Mouse (Mus musculus): ENCODE data around the gene Nfic. TPM values are rescaled to one million over a fixed set of nuclear protein-coding genes. Genes with fewer than 3 reads are reported as not detected.

The Nfic gene
- polyA plus RNA-seq, 1 experiment, result 31.8 TPM

DNA sequence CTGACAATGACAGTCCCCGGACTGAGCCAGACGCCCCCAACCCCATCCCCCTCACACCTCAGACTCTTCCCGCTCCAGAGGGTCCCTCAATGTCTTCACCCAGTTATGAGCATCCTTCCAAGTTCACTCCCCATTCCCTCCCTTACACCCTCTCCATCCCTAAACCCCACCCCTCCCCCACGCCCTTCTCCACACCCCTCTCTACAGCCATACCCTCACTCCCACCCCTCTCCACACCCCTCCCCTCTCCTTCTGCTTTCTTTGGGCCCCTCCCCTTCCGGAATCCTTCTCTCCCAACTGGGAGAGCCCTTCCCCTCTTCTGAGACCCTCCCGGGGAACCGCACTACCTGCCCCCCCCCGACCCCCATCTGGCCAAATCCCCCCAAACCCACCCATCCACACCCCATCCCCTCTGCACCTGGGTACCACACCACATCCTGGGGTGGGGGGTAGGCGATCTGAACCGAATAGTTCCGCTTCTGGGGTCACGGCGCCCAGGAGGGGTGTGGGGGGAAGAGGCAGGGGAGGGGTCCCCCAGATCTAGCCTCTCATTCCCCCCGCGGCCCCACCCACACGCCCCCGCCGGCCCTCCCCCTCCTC is 17.1 kb upstream of the Nfic start:
- TF ChIP-seq CTCF (IDR thresholded peaks at IDR 0.05; ENCODE audit: low read depth, low read length) (no peak), POLR2A (IDR thresholded peaks at IDR 0.05; ENCODE audit: borderline replicate concordance, low read depth, low read length) (no peak)
- Histone ChIP-seq H3K27ac (ENCODE audit: insufficient read depth, low read depth, low read length) (no peak overlapping the region), H3K4me3 (ENCODE audit: insufficient read depth, low read length) (no peak overlapping the region), H3K4me1 (ENCODE audit: control insufficient read depth, insufficient read depth, low read length) (no peaks in the 10 kb centered on the region)

DNA sequence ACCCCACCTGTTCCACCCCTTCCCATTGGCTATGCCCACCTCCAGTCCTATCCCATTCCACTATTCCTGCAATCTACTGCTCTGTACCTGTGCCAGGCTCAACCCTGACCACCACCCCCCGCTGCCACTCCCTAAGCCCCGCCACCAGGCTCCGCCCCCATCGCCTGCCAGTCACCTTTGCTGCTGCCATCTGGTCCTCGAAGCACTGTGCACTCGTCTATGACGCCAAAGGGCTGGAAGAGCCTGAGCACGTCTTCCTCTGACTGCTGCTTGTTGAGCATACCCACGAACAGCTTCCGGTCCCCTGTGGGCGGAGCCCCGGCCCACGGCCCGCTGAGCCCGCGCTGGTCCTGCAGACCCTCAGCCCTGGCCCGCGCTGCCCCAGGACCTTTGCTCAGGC is 15.0 kb upstream of the Nfic start:
- no peak overlapping the region for H3K4me3 ChIP-seq (ENCODE audit: insufficient read depth, low read length)
- TF ChIP-seq CTCF (IDR thresholded peaks at IDR 0.05; ENCODE audit: low read depth, low read length) (no peak), POLR2A (IDR thresholded peaks at IDR 0.05; ENCODE audit: borderline replicate concordance, low read depth, low read length) (no peak)

DNA sequence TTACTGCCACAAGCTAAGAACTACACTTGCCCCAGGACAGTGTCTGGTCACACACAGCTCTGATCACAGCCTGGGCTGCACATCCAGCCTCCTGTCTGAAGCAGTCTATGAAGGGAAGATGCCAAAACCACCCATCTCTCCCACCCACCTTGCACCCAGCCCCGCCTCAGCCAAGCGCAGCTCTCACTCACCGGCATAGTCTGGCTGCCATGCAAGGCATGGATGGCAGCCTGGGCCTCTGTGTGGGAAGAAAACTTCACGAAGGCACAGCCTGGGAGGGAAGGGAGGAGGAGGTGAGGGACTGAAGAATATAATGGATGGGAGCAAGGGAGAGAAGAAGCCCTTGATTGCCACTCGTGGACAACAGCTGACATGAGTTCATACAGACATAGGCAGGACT is 13.8 kb upstream of the Nfic start:
- Histone ChIP-seq H3K27ac (ENCODE audit: insufficient read depth, low read depth, low read length) (no peak overlapping the region), H3K4me3 (ENCODE audit: insufficient read depth, low read length) (no peak overlapping the region), H3K4me1 (ENCODE audit: control insufficient read depth, insufficient read depth, low read length) (no peaks in the 10 kb centered on the region)
- TF ChIP-seq CTCF (IDR thresholded peaks at IDR 0.05; ENCODE audit: low read depth, low read length) (no peak), POLR2A (IDR thresholded peaks at IDR 0.05; ENCODE audit: borderline replicate concordance, low read depth, low read length) (no peak)

More for the DNA sequence above, 15.0 kb upstream of the Nfic start:
- no peaks in the 10 kb centered on the region for H3K4me1 ChIP-seq (ENCODE audit: control insufficient read depth, insufficient read depth, low read length)
- no peak overlapping the region for H3K27ac ChIP-seq (ENCODE audit: insufficient read depth, low read depth, low read length)

DNA sequence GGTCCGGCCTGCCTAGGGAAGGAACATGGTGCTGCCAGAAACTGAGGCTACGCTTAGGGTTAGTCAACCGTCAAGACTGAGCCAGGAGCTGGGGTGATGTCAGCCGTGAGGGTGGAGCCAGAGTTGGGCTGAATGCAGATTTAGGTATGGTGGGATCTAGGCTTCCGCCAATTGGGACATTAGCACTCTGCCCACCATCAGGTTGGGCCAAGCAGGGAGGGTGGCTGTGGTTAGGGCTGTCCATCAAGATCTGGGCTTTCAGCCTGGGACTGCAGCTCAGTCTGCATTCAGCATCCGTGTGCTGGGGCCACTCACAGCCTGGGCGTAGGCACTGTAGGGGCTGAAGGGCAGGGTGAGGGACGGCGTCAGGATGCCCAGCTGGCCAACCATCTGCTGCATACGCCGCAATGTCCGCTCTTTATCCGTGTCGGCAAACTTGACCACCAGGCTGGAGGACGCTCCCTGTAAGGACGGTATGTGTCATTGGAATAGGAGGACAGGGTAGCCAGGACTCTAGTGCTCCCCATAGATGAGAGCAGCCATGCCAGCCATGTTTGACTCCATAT is 12.3 kb upstream of the Nfic start:
- H3K27ac ChIP-seq (ENCODE audit: insufficient read depth, low read depth, low read length), result no peak overlapping the region
- H3K4me1 ChIP-seq (ENCODE audit: control insufficient read depth, insufficient read depth, low read length), result 0 out of 2 replicates have a peak, but pooled peaks cover 3% of the 10 kb centered on the region
- TF ChIP-seq POLR2A (IDR thresholded peaks at IDR 0.05; ENCODE audit: borderline replicate concordance, low read depth, low read length), result no peak
- H3K4me3 ChIP-seq (ENCODE audit: insufficient read depth, low read length), result no peak overlapping the region

DNA sequence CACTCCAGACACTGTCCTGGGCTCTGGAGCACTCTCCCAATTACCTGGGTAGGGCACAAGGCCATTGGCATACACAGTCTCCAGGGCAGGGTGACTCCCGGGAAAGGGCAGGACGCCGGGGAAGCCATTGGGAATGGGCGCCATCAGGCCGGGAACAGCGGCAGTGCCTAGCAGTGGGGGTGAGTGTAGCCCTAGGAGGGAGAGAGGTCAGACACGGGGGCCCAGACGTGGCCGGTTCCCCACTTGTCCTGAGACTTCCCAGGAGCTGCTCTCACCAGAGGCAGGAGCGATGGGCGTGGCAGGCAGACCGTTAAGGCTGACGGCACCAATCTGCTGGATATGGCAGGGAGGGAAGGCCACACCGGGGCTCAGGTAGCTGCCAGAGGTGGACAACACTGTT is 11.4 kb upstream of the Nfic start:
- Histone ChIP-seq H3K4me1 (ENCODE audit: control insufficient read depth, insufficient read depth, low read length) (0 out of 2 replicates have a peak, but pooled peaks cover 3% of the 10 kb centered on the region), H3K27ac (ENCODE audit: insufficient read depth, low read depth, low read length) (no peak overlapping the region), H3K4me3 (ENCODE audit: insufficient read depth, low read length) (no peak overlapping the region)
- TF ChIP-seq POLR2A (IDR thresholded peaks at IDR 0.05; ENCODE audit: borderline replicate concordance, low read depth, low read length) (no peak), CTCF (IDR thresholded peaks at IDR 0.05; ENCODE audit: low read depth, low read length) (no peak)

DNA sequence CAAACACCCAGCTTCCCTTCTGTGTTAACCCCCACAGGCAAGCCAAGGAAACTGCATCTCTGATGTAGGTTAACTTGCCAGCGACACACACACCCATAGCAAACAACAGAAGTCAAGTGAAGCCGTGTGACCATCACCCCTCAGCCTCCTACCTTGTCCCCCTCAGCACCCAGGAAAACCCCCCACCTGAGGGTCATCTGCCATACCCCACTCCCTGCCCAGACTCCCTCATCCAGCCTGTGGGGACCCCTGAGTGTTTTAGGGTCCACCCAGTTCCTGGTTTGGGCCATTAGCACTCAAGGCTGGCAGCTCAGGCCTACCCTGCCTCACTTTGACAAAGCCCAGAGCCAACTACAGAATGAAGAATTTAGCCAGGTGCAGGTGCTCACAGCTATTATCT is 10.6 kb upstream of the Nfic start:
- no peak for TF ChIP-seq POLR2A (IDR thresholded peaks at IDR 0.05; ENCODE audit: borderline replicate concordance, low read depth, low read length)
- no peak for TF ChIP-seq CTCF (IDR thresholded peaks at IDR 0.05; ENCODE audit: low read depth, low read length)
- no peak overlapping the region for H3K4me3 ChIP-seq (ENCODE audit: insufficient read depth, low read length)
- no peak overlapping the region for H3K27ac ChIP-seq (ENCODE audit: insufficient read depth, low read depth, low read length)
- H3K4me1 ChIP-seq (ENCODE audit: control insufficient read depth, insufficient read depth, low read length), result 0 out of 2 replicates have a peak, but pooled peaks cover 3% of the 10 kb centered on the region

DNA sequence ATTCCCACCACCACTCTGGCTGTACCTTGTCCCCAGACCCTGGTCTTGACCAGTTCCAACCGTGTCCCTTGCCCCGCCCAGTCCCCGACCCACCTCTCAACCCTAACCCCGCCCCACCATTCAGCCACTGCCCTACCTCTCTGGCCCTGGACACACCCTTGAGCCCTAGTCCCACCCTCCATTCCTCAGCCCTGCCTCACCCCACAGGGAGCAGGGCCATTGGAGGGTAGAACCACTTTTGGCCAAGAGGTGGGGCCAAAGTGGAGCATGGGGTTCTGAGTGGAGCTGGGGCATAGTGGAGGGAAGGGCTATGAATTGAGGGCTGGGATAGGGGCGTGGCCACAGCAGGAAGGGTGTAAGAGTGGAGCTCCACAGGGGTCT is 9.8 kb upstream of the Nfic start:
- H3K4me1 ChIP-seq (ENCODE audit: control insufficient read depth, insufficient read depth, low read length), result 0 out of 2 replicates have a peak, but pooled peaks cover 3% of the 10 kb centered on the region
- no peak overlapping the region for H3K4me3 ChIP-seq (ENCODE audit: insufficient read depth, low read length)
- no peak overlapping the region for H3K27ac ChIP-seq (ENCODE audit: insufficient read depth, low read depth, low read length)
- TF ChIP-seq CTCF (IDR thresholded peaks at IDR 0.05; ENCODE audit: low read depth, low read length) (0 out of 2 replicates have a peak, but pooled peaks have one; percentile 6), POLR2A (IDR thresholded peaks at IDR 0.05; ENCODE audit: borderline replicate concordance, low read depth, low read length) (no peak)

DNA sequence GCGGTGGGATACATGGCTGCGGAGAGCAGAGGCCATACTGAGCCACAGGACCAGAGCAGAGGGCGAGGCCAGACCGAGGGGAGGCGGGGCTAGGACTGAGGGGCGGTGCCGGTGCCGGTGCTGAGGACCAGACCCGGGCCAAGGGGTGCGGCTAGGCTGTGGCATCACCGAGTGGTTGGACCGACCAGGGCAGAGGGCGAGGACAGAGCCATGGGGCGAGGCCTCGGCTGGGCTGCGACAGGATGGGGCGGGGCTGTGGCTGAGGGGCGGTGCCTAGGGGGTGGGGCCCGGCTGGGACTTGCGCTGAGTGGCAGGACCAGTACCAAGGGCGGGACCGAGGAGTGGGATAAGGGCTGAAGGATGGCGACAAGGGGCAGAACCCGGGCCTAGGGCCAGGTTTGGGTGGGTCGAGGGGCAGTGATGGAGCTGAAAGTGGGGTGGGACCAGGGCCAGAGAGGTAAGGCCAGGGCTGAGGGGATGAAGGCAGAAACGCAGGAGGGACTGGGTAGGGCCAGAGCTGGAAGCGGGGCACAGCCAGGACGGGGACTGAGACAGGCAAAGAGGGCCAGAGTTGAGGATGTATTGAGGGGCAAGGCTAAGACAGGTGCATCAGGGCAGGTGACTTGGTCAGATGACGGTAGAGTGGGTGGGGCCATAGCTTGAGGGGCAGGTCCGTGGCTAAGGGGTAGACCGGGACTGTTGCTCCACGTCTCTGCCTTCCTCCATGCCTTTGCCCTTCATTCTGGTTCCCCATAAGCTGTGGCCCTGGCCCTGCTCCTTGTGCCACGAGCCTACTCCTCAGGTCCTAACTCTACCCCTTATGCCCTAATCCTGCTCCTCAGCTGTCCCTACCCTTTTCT is 9.2 kb upstream of the Nfic start:
- Histone ChIP-seq H3K4me3 (ENCODE audit: insufficient read depth, low read length) (peak overlapping the region; percentile 36), H3K4me1 (ENCODE audit: control insufficient read depth, insufficient read depth, low read length) (0 out of 2 replicates have a peak, but pooled peaks cover 3% of the 10 kb centered on the region), H3K27ac (ENCODE audit: insufficient read depth, low read depth, low read length) (no peak overlapping the region)
- TF ChIP-seq POLR2A (IDR thresholded peaks at IDR 0.05; ENCODE audit: borderline replicate concordance, low read depth, low read length), result no peak
- TF ChIP-seq CTCF (IDR thresholded peaks at IDR 0.05; ENCODE audit: low read depth, low read length), result no peak

DNA sequence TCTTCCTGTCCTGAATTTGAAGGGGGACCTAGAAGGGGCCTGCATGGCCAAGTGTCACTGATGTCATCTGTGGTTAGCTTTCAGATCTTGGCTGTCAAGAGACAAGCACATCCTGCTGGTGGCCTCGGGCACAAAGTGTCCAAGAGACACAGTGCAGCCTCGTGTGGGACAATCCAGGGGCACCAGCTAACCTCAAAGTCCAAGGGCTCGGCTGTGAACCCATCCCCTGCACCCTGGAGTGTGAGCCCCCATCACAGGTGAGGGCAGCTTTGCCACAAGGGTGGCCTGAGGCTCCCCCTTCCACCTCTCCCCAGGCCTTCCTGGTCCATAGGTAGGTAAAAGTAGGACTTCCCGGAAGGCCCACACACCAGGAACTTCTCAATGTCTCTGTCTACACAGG is 8.1 kb upstream of the Nfic start:
- Histone ChIP-seq H3K4me1 (ENCODE audit: control insufficient read depth, insufficient read depth, low read length) (0 out of 2 replicates have a peak, but pooled peaks cover 3% of the 10 kb centered on the region), H3K27ac (ENCODE audit: insufficient read depth, low read depth, low read length) (no peak overlapping the region), H3K4me3 (ENCODE audit: insufficient read depth, low read length) (no peak overlapping the region)
- TF ChIP-seq CTCF (IDR thresholded peaks at IDR 0.05; ENCODE audit: low read depth, low read length), result no peak
- no peak for TF ChIP-seq POLR2A (IDR thresholded peaks at IDR 0.05; ENCODE audit: borderline replicate concordance, low read depth, low read length)

DNA sequence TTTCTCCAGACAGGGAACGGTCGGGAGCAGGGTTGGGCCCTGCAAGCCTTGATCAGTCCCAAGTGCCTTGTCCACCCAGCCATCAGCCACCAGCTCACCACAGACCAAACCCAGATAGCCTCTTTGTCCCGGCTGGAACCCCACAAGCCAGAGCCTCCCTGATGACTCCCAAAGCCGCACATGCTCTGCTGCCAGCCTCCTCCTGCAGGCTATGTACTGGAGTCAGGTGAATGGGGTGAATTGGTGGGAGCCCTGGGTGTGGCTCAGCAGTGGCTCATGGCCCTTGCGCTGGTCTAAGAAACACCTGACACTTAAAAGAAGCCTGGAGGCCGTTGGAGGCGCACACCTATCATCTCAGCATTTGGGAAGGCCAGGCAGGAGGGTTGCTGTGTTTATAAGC is 7.5 kb upstream of the Nfic start:
- H3K4me1 ChIP-seq (ENCODE audit: control insufficient read depth, insufficient read depth, low read length), result 0 out of 2 replicates have a peak, but pooled peaks cover 3% of the 10 kb centered on the region
- H3K27ac ChIP-seq (ENCODE audit: insufficient read depth, low read depth, low read length), result no peak overlapping the region
- H3K4me3 ChIP-seq (ENCODE audit: insufficient read depth, low read length), result no peak overlapping the region
- TF ChIP-seq CTCF (IDR thresholded peaks at IDR 0.05; ENCODE audit: low read depth, low read length) (no peak), POLR2A (IDR thresholded peaks at IDR 0.05; ENCODE audit: borderline replicate concordance, low read depth, low read length) (no peak)
